Mouse (Mus musculus) G1E-ER4 (cell line): ENCODE measurements around the gene Aldh16a1. TPM values are rescaled to one million over a fixed set of nuclear protein-coding genes. Genes with fewer than 3 reads are reported as not detected.

Source experiments
- GATA1 ChIP-seq: IDR thresholded peaks from one replicate; pipeline ENCODE4 v1.8.0; 2012; ENCODE audit warnings: low read length, inconsistent platforms
- polyA plus RNA-seq: library from polyadenylated mRNA; stranded (reverse); fragments of >175 nt; gene quantifications from 2 replicates; pipeline ENCODE4 v1.2.3, GENCODE M21; 2012

The Aldh16a1 gene
- polyA plus RNA-seq, 1 experiment: 150 TPM

DNA sequence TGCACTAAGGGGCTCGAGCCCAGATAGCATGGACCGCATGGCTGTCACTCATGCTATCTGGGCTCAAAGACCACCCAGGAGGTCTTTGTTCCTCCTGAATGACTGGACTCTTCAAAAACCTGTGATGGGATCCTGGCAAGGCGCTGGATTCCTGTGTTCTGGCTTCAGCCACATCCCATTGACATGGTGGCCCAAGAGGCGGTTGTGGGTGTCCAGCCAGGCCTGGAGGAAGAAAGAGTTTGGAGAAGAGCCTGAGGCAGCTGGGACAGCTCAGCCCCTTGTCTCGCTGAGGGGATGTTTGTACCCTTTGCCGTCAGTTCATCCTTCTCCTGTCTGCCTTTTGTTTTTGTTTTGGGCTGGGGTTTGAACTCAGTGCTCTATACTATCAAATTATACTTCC lies 4.8 kb downstream of the Aldh16a1 start:
- TF ChIP-seq GATA1: no peak

DNA sequence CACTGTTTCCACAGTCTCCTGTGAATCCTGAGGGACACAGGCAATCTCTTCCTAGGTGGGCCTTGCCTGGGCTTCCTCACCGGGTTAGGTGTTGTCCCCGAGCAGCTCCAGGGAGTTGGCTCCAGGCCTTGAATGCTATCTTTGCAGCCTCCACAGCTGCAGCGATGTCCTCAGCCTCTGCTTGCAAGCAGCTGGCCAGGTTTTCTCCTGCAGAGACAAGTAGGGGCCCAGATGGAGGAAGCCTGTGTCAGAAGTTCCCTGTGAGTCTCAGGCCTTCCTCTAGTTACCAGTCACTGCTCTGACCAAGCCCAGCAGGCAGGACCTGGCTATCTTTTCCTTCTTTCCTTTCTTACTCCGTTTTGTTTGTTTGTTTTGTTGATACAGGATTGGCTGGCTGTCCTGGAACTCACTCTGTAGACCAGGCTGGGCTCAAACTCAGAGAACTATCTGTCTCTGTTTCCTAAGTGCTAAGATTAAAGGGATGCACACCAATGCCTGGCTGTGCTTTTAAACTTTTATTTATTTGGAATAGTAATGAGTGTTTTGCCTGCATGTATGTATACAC lies 5.8 kb downstream of the Aldh16a1 start:
- no peak for TF ChIP-seq GATA1

DNA sequence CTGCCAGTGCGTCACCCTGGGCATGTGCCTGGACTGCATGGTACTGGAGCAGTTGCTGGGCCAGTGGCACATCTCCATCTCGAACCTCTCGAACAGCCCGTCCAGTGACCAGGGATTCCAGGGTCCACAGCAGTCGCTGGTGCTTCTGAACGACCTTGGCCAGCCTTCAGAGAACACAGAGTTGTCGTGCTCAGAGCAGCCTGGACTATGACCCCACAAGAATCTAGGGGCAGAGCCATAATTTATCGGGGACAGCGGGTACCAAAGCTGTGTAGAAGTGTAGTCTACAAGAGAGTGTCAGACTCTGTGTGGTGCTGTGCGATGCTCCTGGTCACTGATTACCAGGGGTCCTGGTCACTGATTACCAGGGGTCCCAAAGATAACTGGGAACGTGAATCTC lies 6.5 kb downstream of the Aldh16a1 start:
- TF ChIP-seq GATA1: no peak

DNA sequence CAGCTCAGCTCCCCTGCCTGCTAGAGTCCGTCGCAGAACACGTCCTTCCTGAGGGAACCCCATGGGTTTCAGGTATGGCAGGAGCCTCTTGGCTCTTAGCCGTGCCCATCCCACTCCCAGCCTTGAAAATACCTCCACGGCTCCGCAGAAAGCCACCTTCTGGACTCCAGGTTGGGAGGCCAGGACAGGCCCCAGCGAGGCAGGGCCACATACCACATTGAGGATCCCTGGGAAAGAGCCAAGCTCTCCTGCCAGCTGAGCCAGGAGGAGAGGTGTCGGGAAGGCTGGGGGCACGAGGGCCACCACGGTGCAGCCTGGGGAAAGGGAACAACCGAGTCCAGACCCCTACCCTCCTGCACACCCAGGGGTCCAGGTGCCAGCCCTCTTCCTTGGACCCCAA lies 7.1 kb downstream of the Aldh16a1 start:
- TF ChIP-seq GATA1: no peak

DNA sequence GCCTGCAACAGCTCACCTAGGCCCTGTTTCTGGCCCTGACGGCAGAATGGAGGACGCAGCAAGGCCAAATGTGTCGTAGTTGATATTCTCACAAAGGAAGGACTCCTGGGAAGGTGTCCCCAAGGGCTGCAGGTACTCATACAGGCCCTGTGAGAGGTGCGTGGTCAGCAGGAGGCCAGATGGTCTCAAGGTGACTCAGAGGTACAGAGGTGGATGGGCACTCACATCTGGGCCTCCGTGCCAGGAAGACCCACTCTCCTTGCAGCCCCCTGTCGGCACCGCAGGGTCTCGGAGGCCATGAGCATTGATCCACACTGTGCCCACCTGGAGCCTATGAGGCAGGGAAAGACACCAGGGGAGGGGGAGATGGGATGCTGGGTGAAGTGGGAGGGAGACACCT lies 8.9 kb downstream of the Aldh16a1 start:
- no peak for TF ChIP-seq GATA1

DNA sequence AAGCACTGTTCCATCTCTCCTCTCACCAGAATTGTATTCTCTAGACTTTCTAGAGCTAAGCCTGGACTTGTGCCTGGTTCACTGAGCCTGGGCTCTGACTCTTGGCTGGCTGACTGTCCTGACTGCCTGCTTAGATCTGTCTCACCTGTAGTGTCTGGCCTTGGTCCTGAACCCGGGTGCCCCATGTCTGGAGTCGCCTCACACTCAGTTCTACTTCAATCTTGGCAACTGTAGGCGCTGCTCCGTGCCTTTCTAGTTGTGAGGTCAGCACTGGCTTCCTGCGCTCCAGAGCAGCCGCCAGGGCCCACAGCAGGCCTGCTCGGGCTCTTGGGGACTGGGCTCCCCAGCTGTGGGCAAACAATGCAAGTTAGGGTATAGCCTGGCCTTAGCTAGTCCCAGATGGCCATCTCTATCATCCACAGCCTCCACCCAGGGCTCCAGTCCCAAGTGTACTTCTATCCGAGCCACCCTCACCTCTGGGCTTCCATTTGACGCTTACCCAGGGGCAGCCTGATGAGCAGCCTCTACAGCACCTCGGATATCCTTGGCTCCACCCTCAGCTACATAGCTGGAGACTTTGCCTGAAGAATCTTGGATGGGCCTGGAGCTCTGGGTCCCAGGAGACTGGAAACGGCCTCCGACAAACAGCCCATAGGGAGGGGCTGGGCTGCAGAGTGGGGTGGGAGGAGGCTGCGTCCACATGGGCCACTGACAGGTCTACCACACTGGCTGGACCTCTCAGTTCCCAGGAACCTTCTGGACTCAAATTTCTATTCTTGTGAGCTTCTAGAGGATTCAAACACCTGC lies 9.8 kb downstream of the Aldh16a1 start:
- TF ChIP-seq GATA1: no peak

DNA sequence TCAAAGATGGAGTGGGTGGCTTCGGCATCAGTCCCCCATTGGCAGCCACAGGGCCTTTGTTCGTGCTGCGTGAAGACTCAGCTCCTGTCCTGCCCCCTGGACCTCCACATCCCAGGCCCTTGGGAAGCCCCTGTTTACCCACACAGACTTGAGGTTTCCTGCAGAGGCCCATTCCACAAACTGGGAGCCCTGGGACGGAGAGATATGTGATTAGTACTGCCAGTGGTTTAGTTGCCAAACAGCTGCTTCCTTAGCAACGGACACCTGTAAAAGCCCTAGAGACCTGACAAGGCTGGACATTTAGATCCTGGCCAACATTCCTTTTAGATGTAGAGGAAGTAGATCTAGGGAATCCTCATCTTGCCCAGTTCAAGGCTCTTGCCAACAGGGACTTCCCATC lies 12.5 kb downstream of the Aldh16a1 start:
- no peak for TF ChIP-seq GATA1

DNA sequence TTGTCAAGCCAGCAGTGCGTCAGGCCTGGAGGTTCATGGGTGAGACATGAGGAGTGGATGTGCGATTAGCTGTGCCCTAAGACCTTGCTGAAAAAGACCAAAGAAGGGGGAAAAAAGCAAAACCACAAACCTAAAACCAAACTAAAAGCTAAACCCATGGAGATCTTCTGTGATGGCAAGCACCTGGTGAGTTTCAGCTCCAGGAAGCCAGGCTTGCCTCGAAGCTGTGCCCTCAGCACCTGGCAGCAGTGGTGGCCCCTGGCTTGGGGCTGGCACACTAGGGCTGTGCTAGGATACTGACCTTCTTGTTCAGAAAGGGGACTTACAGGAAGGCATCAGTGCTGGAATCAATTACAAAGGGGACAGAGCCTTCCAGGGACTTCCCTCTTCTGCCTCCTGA lies 13.1 kb downstream of the Aldh16a1 start:
- no peak for TF ChIP-seq GATA1

DNA sequence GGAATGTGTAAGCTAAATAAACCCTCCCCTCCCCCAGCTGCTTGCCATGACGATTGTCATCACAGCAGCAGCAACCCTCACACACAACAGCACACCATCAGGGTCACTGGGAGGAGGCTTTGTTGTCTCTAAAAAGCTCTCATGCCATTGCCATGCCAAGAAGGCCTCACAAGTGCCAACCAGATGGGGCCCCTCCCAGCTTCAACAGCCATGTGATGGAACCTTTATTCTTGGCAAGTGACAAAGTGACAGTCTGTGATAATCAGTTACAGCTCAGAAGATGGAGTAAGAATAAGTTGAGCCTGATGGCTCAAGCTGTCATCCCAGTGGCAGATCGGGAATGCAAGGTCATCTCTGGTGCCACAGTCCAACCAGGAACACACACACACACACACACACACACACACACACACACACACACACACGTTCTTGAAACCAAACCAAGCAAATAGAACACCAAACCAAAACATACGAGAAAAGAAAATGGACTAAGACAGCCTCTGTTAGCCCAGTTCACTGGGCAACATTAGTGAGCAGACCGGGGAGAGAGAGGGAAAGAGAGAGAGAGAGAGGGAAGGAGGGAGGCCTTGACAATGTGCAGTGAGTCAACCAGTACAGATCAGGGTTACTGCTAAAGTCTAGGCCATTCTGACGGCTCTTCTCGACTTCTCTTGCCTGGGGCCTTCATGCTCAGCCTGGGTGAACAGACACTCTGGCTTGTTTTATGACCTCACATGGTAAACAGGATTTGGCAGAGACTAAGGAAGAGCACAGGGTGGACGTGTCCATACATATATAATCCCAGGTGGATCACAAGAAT lies 14.3 kb downstream of the Aldh16a1 start:
- no peak for TF ChIP-seq GATA1

DNA sequence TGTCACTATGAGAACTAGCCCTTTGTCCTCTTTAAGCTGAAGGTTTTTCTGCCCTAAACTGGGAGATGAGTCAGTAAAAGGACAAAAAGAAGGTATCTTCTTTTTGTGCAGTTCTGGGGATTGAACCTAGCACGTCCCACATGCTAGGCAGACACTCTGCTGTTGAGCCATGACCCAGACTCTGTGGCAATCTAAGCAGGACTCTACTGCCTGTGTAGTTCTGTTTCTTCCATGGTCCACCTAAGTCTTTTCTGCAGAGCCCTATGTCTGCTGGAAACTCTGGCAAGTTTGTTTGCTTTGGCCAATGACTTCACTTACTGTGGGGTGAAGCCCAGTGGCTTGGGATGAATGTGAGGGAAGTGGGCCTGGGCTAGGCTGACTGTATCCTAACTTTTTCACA lies 16.0 kb downstream of the Aldh16a1 start:
- TF ChIP-seq GATA1: no peak

DNA sequence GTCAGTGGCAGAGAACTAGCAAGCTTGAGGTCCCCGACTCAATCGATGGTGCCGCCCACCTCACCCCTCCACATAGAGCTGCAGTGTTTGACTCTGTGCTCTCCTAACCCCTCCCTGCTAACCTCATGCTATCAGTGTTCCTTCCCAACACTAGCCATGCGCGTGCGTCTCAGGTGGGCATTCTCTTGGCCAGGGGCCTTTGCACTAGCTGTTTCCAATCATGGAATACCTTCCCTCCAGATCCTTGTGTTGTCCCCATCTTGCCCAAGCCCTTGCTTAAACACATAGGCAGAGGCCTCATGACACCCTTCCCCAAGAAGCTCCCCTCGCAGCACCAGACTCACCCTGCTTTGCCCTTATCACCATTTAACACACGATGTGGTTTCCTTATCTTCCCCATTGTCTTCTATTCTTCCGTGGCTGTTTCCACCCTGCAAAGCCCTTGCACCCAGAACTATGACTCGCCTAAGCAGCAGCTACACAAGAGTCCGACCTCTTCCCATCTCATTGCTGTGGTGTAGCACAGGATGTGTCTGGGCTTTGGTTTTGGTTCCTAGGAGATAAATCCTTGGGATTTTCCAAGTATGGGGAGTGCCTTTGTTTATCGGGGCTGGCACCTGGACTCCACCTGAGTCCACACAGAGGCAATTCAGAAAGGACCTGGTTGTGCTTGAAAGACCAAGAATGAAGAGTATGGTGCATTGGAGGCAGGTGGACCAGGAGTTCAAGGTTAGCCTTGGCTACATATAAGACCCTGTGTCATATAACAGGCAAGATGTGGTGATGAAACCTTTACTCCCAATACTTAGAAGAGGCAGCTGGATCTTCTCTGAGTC lies 17.0 kb downstream of the Aldh16a1 start:
- TF ChIP-seq GATA1: peak; percentile 97

DNA sequence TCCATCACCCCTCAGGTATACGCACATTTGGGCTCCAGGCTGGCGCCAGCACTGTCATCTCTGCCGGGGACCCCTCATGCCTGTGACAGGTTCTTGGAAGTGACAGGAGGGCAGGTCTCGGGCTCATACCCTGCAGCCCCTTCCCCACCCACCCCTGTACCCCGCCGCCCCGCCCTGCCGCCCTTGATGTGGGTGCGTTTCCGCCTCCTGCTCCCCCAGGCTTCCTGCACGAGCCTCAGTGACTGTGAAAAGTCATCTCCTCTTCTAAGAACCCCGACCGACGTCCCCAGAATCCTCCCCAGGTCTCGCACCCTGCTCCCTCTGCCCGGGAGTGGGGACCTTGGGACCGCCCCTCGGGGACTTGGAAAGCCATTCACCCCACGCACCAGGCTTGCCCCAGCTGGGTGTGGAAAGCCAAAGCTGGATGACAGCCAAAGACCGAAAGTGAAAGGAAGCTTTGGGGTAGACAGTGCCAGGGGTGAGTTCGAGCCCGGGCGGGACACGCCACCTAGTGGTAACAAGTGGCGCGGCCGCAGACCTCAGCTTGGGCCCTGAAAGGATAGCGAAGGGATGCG lies 18.3 kb downstream of the Aldh16a1 start, which contains the start of the genes Gm45713 and Flt3l:
Gene Gm45713 (minus strand): TSS at position 239 of the 575 bp plus-strand sequence.
Gene Flt3l (minus strand): TSS at position 440 of the 575 bp plus-strand sequence.
- no peak for TF ChIP-seq GATA1

DNA sequence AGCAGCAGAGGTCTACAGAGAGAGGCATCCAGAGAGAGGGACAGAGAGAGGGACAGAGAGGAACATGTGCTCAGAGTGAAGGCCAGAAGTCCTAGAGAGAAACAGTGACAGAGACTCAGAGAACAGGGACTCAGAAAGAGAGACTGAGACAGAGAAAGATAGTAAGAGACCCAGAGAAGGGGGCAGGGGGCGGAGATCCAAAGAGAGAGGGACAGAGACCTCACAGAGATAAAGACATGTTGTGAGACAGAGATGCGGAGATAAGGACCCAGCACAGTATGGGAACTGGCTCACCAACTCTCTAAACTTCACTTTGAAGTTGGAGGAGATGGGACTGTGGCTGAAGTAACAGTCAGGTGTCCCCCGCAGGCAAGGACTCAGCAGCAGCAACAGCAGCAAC lies 19.0 kb downstream of the Aldh16a1 start:
- TF ChIP-seq GATA1: peak; percentile 81

DNA sequence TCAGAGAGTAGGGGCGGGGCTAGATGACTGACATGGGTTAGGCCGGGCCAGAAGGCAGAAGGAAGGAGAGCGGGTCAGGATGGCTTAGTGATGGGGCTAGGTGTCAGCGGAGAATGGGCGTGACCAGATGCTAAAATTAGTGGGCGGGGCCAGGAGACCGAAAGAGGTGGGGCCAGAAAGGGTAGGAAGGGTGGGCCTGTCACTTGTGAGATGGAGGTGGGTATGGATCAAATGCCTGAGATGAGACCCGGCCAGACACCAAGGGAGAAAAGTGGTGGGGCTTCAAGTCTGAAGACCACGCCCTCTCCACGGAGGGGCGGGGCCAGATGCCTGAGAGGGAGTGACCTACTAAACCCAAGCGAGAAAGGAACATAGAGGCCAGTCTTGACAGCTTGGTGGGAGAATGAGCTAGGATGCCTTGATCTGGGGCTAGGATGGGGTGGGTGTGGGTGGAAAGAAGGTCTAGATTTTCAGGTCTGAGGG lies 19.8 kb downstream of the Aldh16a1 start:
- no peak for TF ChIP-seq GATA1
